Mouse (Mus musculus) CD4-positive, CD25-positive, alpha-beta regulatory T cell, adult 2 months (primary cell): Measurements from ENCODE around the gene Cldn34c1.
A peak's percentile ranks its signal among the peaks of the same experiment; 100 is the strongest.
"Not testable (repeated sequence)": the region's sequence is repeated elsewhere in the genome, so short reads cannot be mapped to it uniquely, and the experiment has no call there.

Experiments
- DNase-seq: peaks from one replicate; pipeline ENCODE4 v3.0.0-alpha.2; 2012; ENCODE audit warnings: low read depth, low spot score

Cldn34c1 gene

DNA sequence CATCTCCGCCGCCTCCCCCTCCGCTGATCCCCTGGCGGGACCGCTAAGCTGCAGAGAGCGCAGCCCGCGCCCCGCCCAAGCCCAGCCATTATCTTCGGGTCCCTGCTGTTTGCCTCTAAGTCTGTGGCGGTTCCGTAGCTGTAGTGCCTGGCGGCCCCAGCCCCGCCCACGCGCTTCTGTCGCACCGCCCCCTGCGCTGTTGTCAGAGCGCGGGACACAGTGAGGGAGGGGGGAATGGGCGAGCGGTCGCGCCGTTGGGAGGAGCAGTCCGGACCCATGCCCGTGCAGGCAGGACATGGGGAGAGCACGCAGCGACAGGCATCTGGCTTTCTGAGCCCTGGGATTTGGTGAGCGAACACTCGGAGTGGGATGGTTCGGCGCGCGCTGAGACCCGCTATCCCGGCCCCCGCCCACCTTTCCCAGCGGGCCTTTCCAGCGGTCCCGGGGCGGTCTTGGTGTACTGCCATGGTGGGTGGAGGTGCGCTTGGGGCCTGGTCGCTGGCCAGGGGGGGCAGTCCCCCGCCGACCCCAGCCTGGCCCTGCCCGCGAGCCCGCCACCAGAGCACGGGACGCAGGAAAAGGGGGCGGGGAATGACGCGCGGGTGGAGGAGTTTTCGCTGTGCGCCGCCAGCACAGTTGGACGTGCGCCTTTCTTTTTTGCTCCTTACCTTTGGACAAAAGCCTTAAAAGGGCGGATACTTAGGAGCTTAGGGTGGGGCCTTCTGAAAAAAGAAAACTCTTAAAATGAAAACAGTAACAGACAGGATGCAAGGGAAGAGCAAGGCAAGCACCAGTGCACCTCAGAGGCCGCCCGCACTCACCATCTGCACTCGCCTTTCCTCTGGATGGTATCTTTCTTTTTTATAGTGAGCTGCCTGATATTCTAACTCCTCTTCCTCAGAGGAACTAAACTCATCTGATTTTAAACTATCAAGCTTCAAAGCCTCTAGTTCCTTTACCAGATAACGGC lies at the start of gene Cldn34c1:
Gene Cldn34c1 (plus strand): TSS at position 205 of the 970 bp plus-strand sequence.
- DNase-seq, result peak; percentile 83

DNA sequence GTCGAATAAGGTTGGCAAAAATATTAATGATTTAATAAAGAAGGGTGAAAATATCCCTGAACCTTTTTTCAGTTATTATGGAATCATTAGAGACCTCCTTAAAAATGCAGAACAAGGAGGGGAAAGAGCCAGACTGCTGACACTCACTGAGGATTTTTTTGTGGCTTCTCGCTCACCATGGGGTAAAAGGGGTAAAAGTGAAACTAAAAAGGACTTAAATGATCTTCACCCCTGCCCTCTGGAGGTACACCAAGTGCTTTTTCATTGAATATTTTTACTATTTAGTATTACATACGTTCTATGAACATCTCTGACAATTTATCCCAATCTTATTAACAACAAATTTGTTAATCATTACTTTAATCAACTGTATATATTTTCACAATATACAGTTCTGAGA lies 15.9 kb upstream of the Cldn34c1 start:
- no peak for DNase-seq

DNA sequence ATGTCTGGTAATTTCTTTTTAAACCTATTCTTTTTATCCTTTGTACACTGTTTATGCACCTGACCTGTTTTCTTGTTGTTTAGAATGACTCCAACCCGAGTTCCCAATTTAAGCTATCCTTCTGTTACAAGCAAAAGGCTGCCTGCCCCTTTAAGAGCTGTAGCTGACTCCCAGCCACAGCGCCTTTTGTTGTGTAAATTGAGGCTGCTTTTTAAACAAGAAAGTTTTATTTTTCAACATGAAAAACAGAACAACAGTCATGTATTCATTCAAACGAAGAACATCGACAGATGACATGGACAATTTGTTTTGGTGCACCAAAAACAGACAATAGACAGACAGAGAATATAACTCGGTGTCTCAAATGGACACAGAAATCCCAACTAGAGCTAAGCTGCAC lies 489 bp upstream of the Cldn34c1 start:
- not testable (repeated sequence) for DNase-seq

DNA sequence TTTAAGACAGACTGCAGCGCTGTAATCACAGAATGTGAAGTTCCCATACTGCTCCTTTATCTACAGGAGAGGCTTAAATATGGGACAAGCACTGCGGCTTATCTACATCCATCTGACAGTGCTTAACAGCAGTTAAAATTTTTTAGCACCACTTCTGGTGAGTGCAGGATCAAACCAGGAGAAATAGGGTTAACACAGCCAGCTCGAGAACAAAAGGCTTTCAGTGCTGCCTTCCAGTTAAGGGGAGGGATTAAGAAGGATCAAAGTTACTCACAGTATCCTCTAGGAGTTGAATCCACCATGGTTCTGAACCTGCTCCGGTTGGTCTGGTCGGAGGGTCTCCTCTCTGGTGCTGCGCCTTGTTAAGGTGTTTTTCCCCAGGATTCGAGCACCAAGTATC lies 1.4 kb downstream of the Cldn34c1 start:
- DNase-seq, result not testable (repeated sequence)

DNA sequence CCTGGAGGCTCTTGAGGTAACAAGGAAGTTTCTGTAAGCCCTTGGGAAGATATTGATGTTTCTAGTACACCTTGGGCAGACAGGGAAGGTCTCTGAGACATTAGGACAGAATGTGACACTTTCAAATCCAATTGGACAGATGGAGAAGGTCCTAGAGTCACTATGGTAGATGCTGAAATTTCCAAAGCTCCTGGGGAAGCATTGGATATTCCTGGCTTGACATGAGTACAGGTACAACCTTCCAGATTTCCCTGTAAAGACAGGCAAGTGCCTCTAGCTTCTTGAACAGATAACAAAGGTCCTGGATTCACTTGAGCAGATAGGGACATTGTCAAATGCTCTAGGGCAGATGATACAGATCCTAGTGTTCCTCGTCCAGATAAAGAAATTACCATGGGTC lies 119.1 kb downstream of the Cldn34c1 start, which contains the start of gene Srsx:
Gene Srsx (minus strand): TSS at position 101 of the 400 bp plus-strand sequence.
- DNase-seq, result not testable (repeated sequence)
